Mouse (Mus musculus): ENCODE measurements at regions not wholly inside any gene's neighbourhood (a gene's known extent, or its start where the extent isn't known, plus 50 kb on each side); places are given as distances from the start of the nearest gene placed in this dataset.

- Histone ChIP-seq H3K4me3 (replicated peaks) (no peak overlapping the region), H3K9me3 (replicated peaks) (no peaks in the 10 kb centered on the region), H3K27me3 (replicated peaks) (no peaks in the 10 kb centered on the region), H3K4me1 (no peaks in the 10 kb centered on the region), H3K27ac (replicated peaks) (no peak overlapping the region), H3K9ac (replicated peaks) (no peak overlapping the region), H3K4me2 (no peak overlapping the region), H3K36me3 (no peaks in the 10 kb centered on the region)
- no peak for ATAC-seq (ENCODE audit: low FRiP score)
- WGBS, result 94% methylated on average over 4 of the region's 4 CpGs
Observed at GRCm38 (mm10) chr1:40993327-40993726, 187.9 kb downstream of the Tmem182 start.

- no peak overlapping the region for H3K4me3 ChIP-seq (replicated peaks)
- no peak overlapping the region for H3K4me2 ChIP-seq
- H3K9ac ChIP-seq (replicated peaks), result no peak overlapping the region
- H3K4me1 ChIP-seq, result peaks cover 4% of the 10 kb centered on the region; the same call in 1 of the 2 replicates
- no peak overlapping the region for H3K27ac ChIP-seq (replicated peaks)
- H3K27me3 ChIP-seq (replicated peaks), result no peaks in the 10 kb centered on the region
- ATAC-seq (ENCODE audit: low FRiP score), result no peak
- WGBS, result 47% methylated on average over 13 of the region's 13 CpGs
- no peaks in the 10 kb centered on the region for H3K36me3 ChIP-seq
- H3K9me3 ChIP-seq (replicated peaks), result no peaks in the 10 kb centered on the region
Observed at GRCm38 (mm10) chr1:41001154-41001949, 196.0 kb downstream of the Tmem182 start.

- Histone ChIP-seq H3K4me2 (no peak overlapping the region), H3K27ac (replicated peaks) (no peak overlapping the region), H3K9me3 (replicated peaks) (no peaks in the 10 kb centered on the region), H3K4me1 (peaks cover 4% of the 10 kb centered on the region; the same call in 1 of the 2 replicates), H3K27me3 (replicated peaks) (no peaks in the 10 kb centered on the region), H3K9ac (replicated peaks) (no peak overlapping the region), H3K36me3 (no peaks in the 10 kb centered on the region), H3K4me3 (replicated peaks) (no peak overlapping the region)
- ATAC-seq (ENCODE audit: low FRiP score), result no peak
- WGBS, result 75% methylated on average over 9 of the region's 9 CpGs
Observed at GRCm38 (mm10) chr1:41002006-41002405, 196.6 kb downstream of the Tmem182 start.

GRCm38 (mm10) chr1:41026943-41027342, 221.5 kb downstream of the Tmem182 start:
- no peak for ATAC-seq (ENCODE audit: low FRiP score)
- Histone ChIP-seq H3K4me2 (no peak overlapping the region), H3K4me1 (no peaks in the 10 kb centered on the region), H3K9me3 (replicated peaks) (no peaks in the 10 kb centered on the region), H3K36me3 (no peaks in the 10 kb centered on the region), H3K4me3 (replicated peaks) (no peak overlapping the region), H3K27ac (replicated peaks) (no peak overlapping the region), H3K27me3 (replicated peaks) (no peaks in the 10 kb centered on the region), H3K9ac (replicated peaks) (no peak overlapping the region)
- 85% methylated on average over 4 of the region's 4 CpGs for WGBS

GRCm38 (mm10) chr1:41027540-41027978, 222.2 kb downstream of the Tmem182 start:
- WGBS, result 26% methylated on average over 4 of the region's 4 CpGs
- no peak overlapping the region for H3K27ac ChIP-seq (replicated peaks)
- no peak overlapping the region for H3K9ac ChIP-seq (replicated peaks)
- ATAC-seq (ENCODE audit: low FRiP score), result no peak
- H3K4me2 ChIP-seq, result no peak overlapping the region
- no peaks in the 10 kb centered on the region for H3K4me1 ChIP-seq
- H3K9me3 ChIP-seq (replicated peaks), result no peaks in the 10 kb centered on the region
- H3K4me3 ChIP-seq (replicated peaks), result no peak overlapping the region
- no peaks in the 10 kb centered on the region for H3K36me3 ChIP-seq
- H3K27me3 ChIP-seq (replicated peaks), result no peaks in the 10 kb centered on the region

GRCm38 (mm10) chr1:41028021-41028420, 222.6 kb downstream of the Tmem182 start:
- Histone ChIP-seq H3K9ac (replicated peaks) (no peak overlapping the region), H3K27me3 (replicated peaks) (no peaks in the 10 kb centered on the region), H3K36me3 (no peaks in the 10 kb centered on the region), H3K4me1 (no peaks in the 10 kb centered on the region), H3K4me2 (no peak overlapping the region), H3K9me3 (replicated peaks) (no peaks in the 10 kb centered on the region), H3K27ac (replicated peaks) (no peak overlapping the region), H3K4me3 (replicated peaks) (no peak overlapping the region)
- ATAC-seq (ENCODE audit: low FRiP score), result no peak
- 87% methylated on average over 2 of the region's 2 CpGs for WGBS

- WGBS, result 60% methylated on average over 22 of the region's 22 CpGs
- no peak for ATAC-seq (ENCODE audit: low FRiP score)
- 0 out of 2 replicates have a peak, but pooled peaks cover 3% of the 10 kb centered on the region for H3K4me1 ChIP-seq
Observed at GRCm38 (mm10) chr1:41035085-41035880, 229.9 kb downstream of the Tmem182 start.

GRCm38 (mm10) chr1:41036940-41037339, 231.5 kb downstream of the Tmem182 start:
- WGBS, result 65% methylated on average over 12 of the region's 12 CpGs
- peak overlapping the region; percentile 3 for H3K4me2 ChIP-seq

More at GRCm38 (mm10) chr1:41035085-41035880, 229.9 kb downstream of the Tmem182 start:
- no peak overlapping the region for H3K9ac ChIP-seq (replicated peaks)
- no peak overlapping the region for H3K4me2 ChIP-seq
- no peaks in the 10 kb centered on the region for H3K9me3 ChIP-seq (replicated peaks)
- no peaks in the 10 kb centered on the region for H3K27me3 ChIP-seq (replicated peaks)
- H3K27ac ChIP-seq (replicated peaks), result no peak overlapping the region
- H3K36me3 ChIP-seq, result no peaks in the 10 kb centered on the region
- no peak overlapping the region for H3K4me3 ChIP-seq (replicated peaks)

GRCm38 (mm10) chr1:41054426-41054955, 249.1 kb downstream of the Tmem182 start:
- H3K9ac ChIP-seq (replicated peaks), result no peak overlapping the region
- H3K4me2 ChIP-seq, result no peak overlapping the region
- H3K27me3 ChIP-seq (replicated peaks), result no peaks in the 10 kb centered on the region
- no peaks in the 10 kb centered on the region for H3K36me3 ChIP-seq
- H3K4me3 ChIP-seq (replicated peaks), result no peak overlapping the region
- no peak for ATAC-seq (ENCODE audit: low FRiP score)
- H3K9me3 ChIP-seq (replicated peaks), result no peaks in the 10 kb centered on the region
- 94% methylated on average over 5 of the region's 5 CpGs for WGBS
- no peak overlapping the region for H3K27ac ChIP-seq (replicated peaks)
- no peaks in the 10 kb centered on the region; the same call in 1 of the 2 replicates for H3K4me1 ChIP-seq

More at GRCm38 (mm10) chr1:41036940-41037339, 231.5 kb downstream of the Tmem182 start:
- Histone ChIP-seq H3K9me3 (replicated peaks) (no peaks in the 10 kb centered on the region), H3K9ac (replicated peaks) (no peak overlapping the region), H3K4me3 (replicated peaks) (no peak overlapping the region), H3K4me1 (0 out of 2 replicates have a peak, but pooled peaks cover 3% of the 10 kb centered on the region), H3K27ac (replicated peaks) (no peak overlapping the region), H3K27me3 (replicated peaks) (no peaks in the 10 kb centered on the region), H3K36me3 (no peaks in the 10 kb centered on the region)
- ATAC-seq (ENCODE audit: low FRiP score), result no peak

GRCm38 (mm10) chr1:41055761-41056160, 250.4 kb downstream of the Tmem182 start:
- WGBS, result 80% methylated on average over 10 of the region's 10 CpGs
- Histone ChIP-seq H3K9me3 (replicated peaks) (no peaks in the 10 kb centered on the region), H3K4me2 (no peak overlapping the region), H3K27me3 (replicated peaks) (no peaks in the 10 kb centered on the region), H3K4me1 (no peaks in the 10 kb centered on the region; the same call in 1 of the 2 replicates), H3K4me3 (replicated peaks) (no peak overlapping the region), H3K27ac (replicated peaks) (no peak overlapping the region), H3K36me3 (no peaks in the 10 kb centered on the region), H3K9ac (replicated peaks) (no peak overlapping the region)
- ATAC-seq (ENCODE audit: low FRiP score), result no peak

- H3K9ac ChIP-seq (replicated peaks), result no peak overlapping the region
- no peak overlapping the region for H3K4me3 ChIP-seq (replicated peaks)
- no peaks in the 10 kb centered on the region for H3K36me3 ChIP-seq
- no peak overlapping the region for H3K4me2 ChIP-seq
- WGBS, result 84% methylated on average over 10 of the region's 10 CpGs
- no peaks in the 10 kb centered on the region for H3K27me3 ChIP-seq (replicated peaks)
- H3K9me3 ChIP-seq (replicated peaks), result no peaks in the 10 kb centered on the region
- H3K4me1 ChIP-seq, result no peaks in the 10 kb centered on the region
- H3K27ac ChIP-seq (replicated peaks), result no peak overlapping the region
- ATAC-seq (ENCODE audit: low FRiP score), result no peak
Observed at GRCm38 (mm10) chr1:41065130-41065529, 259.7 kb downstream of the Tmem182 start.

All from neural tube, embryonic 15.5 days (tissue).